Mouse (Mus musculus): ENCODE data around the gene Tmtc1. TPM values are rescaled to one million over a fixed set of nuclear protein-coding genes. Genes with fewer than 3 reads are reported as not detected.

Tmtc1 gene
- polyA plus RNA-seq, 1 experiment from 2014 or later, result 2.2 TPM

DNA sequence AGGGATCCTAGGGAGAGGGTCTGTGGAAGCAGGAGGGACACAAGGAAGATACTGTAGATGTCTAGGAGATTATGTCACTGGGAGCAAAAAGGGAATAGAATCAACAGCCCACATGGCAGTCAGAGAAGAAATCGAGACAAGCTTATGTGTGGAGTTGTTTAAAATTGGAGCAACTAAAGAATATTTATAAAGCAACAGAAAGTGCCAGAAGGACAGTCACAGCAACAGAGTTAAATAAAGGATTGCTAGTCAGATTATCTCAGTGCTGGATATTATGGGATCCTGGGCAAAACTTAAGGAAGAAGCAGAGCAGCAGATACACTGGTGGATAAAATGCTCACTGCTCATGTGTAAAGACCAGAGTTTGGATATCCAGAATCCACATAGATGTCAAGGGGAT lies 167.8 kb downstream of the Tmtc1 start:
- WGBS, result 75% methylated on average over 1 of the region's 1 CpGs
- Histone ChIP-seq H3K36me3 (ENCODE audit: insufficient read depth, low read length) (no peaks in the 10 kb centered on the region), H3K9ac (replicated peaks; ENCODE audit: low read depth) (no peak overlapping the region), H3K27me3 (replicated peaks; ENCODE audit: insufficient read depth, low read length) (no peaks in the 10 kb centered on the region), H3K4me1 (ENCODE audit: insufficient read depth, low read depth, low read length) (no peaks in the 10 kb centered on the region), H3K9me3 (ENCODE audit: low read length) (no peaks in the 10 kb centered on the region), H3K4me2 (replicated peaks; ENCODE audit: low read depth, low read length) (no peak overlapping the region), H3K4me3 (ENCODE audit: low read depth, low read length) (no peak overlapping the region), H3K27ac (ENCODE audit: low read length) (no peak overlapping the region)
- ATAC-seq (no peak), DNase-seq (ENCODE audit: low spot score) (no peak)
- no peak for TF ChIP-seq EP300 (IDR thresholded peaks at IDR 0.05)
- no peak for TF ChIP-seq CTCF (IDR thresholded peaks at IDR 0.05)

DNA sequence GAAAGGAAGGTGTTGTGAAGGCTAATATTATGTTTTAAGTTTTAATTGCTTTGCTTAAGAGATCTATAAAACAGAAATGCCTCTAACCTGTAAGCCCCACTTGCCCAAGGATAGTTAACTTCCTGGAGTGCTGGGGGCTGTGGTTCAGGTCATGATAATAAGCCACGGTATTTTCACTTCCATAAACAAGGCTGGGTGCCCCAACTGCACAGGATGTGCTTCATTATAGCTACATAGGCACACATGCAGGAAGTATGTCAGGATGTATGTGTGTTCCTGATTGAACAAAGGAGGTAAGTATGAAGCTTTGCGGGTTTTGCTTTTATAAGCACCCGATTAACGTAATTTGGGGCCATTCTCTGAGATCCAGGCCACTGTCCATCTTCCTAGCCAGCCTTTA lies 169.1 kb downstream of the Tmtc1 start:
- H3K9ac ChIP-seq (replicated peaks; ENCODE audit: low read depth), result no peak overlapping the region
- no peak overlapping the region for H3K27ac ChIP-seq (ENCODE audit: low read length)
- H3K27me3 ChIP-seq (replicated peaks; ENCODE audit: insufficient read depth, low read length), result no peaks in the 10 kb centered on the region
- no peak overlapping the region for H3K4me3 ChIP-seq (ENCODE audit: low read depth, low read length)
- DNase-seq (ENCODE audit: low spot score) (no peak), ATAC-seq (no peak)
- H3K9me3 ChIP-seq (ENCODE audit: low read length), result no peaks in the 10 kb centered on the region
- 73% methylated on average over 4 of the region's 4 CpGs for WGBS
- TF ChIP-seq CTCF (IDR thresholded peaks at IDR 0.05) (no peak), EP300 (IDR thresholded peaks at IDR 0.05) (no peak)
- H3K36me3 ChIP-seq (ENCODE audit: insufficient read depth, low read length), result no peaks in the 10 kb centered on the region
- H3K4me2 ChIP-seq (replicated peaks; ENCODE audit: low read depth, low read length), result no peak overlapping the region
- no peaks in the 10 kb centered on the region for H3K4me1 ChIP-seq (ENCODE audit: insufficient read depth, low read depth, low read length)

DNA sequence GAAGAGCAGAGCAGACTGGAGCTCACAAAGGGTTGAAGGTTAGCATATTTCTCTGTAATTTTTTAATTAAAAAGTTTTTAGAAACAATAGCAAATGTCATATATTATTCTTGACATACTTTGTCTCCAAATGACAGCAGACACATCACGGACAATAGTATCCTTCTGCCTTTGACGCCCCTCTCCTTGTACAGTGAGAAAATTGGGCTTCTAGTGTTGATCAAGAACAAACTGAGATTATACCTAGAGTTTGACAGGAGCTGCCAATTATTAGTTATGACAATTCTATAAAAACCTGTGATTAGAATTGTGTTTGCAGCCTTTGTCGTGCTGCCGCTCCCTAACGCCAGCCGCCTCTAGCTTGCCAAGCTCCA lies 183.5 kb downstream of the Tmtc1 start:
- H3K4me1 ChIP-seq (ENCODE audit: insufficient read depth, low read depth, low read length), result no peaks in the 10 kb centered on the region
- ATAC-seq (no peak), DNase-seq (ENCODE audit: low spot score) (no peak)
- no peaks in the 10 kb centered on the region for H3K27me3 ChIP-seq (replicated peaks; ENCODE audit: insufficient read depth, low read length)
- no peak overlapping the region for H3K4me2 ChIP-seq (replicated peaks; ENCODE audit: low read depth, low read length)
- 86% methylated on average over 6 of the region's 6 CpGs for WGBS
- H3K9me3 ChIP-seq (ENCODE audit: low read length), result no peaks in the 10 kb centered on the region
- no peak overlapping the region for H3K4me3 ChIP-seq (ENCODE audit: low read depth, low read length)
- H3K9ac ChIP-seq (replicated peaks; ENCODE audit: low read depth), result no peak overlapping the region
- H3K27ac ChIP-seq (ENCODE audit: low read length), result no peak overlapping the region
- no peak for TF ChIP-seq CTCF (IDR thresholded peaks at IDR 0.05)
- no peak for TF ChIP-seq EP300 (IDR thresholded peaks at IDR 0.05)
- no peaks in the 10 kb centered on the region for H3K36me3 ChIP-seq (ENCODE audit: insufficient read depth, low read length)

- H3K9me3 ChIP-seq (ENCODE audit: low read length), result no peaks in the 10 kb centered on the region
- no peak overlapping the region for H3K4me3 ChIP-seq (ENCODE audit: low read depth, low read length)
- 44% methylated on average over 4 of the region's 4 CpGs for WGBS
- no peak for TF ChIP-seq CTCF (IDR thresholded peaks at IDR 0.05)
- no peak for TF ChIP-seq EP300 (IDR thresholded peaks at IDR 0.05)
- ATAC-seq (no peak), DNase-seq (ENCODE audit: low spot score) (no peak)
- no peak overlapping the region for H3K4me2 ChIP-seq (replicated peaks; ENCODE audit: low read depth, low read length)
- H3K27ac ChIP-seq (ENCODE audit: low read length), result no peak overlapping the region
- H3K36me3 ChIP-seq (ENCODE audit: insufficient read depth, low read length), result no peaks in the 10 kb centered on the region
- no peaks in the 10 kb centered on the region for H3K4me1 ChIP-seq (ENCODE audit: insufficient read depth, low read depth, low read length)
- no peaks in the 10 kb centered on the region for H3K27me3 ChIP-seq (replicated peaks; ENCODE audit: insufficient read depth, low read length)
- no peak overlapping the region for H3K9ac ChIP-seq (replicated peaks; ENCODE audit: low read depth)
Observed at GRCm38 (mm10) chr6:148259979-148260728, 184.0 kb downstream of the Tmtc1 start.

- 50% methylated on average over 8 of the region's 8 CpGs for WGBS
- DNase-seq (ENCODE audit: low spot score) (no peak), ATAC-seq (no peak)
- Histone ChIP-seq H3K27ac (ENCODE audit: low read length) (no peak overlapping the region), H3K9ac (replicated peaks; ENCODE audit: low read depth) (no peak overlapping the region), H3K4me2 (replicated peaks; ENCODE audit: low read depth, low read length) (no peak overlapping the region), H3K4me1 (ENCODE audit: insufficient read depth, low read depth, low read length) (no peaks in the 10 kb centered on the region), H3K27me3 (replicated peaks; ENCODE audit: insufficient read depth, low read length) (no peaks in the 10 kb centered on the region), H3K4me3 (ENCODE audit: low read depth, low read length) (no peak overlapping the region), H3K9me3 (ENCODE audit: low read length) (no peaks in the 10 kb centered on the region), H3K36me3 (ENCODE audit: insufficient read depth, low read length) (no peaks in the 10 kb centered on the region)
- TF ChIP-seq CTCF (IDR thresholded peaks at IDR 0.05) (no peak), EP300 (IDR thresholded peaks at IDR 0.05) (no peak)
Observed at GRCm38 (mm10) chr6:148259074-148259473, 185.1 kb downstream of the Tmtc1 start.

DNA sequence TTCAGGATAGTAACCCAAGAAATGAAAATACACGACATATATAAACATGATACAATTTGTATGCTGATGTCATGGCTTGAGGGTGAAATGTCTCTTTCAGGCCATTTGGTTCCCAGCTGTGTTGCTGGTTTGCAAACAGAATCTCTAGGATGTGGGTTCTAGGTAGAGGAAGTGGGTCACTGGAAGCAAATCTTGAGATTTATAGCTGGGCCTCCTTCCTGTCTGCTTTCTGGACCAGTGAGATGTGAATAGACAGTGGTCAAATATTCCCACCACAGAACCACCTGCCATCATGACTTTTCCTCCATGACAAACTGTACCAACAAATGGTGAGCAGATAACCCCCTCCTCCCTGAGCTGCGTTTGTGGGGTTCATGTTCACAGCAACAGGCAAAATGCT lies 186.4 kb downstream of the Tmtc1 start:
- no peak for DNase-seq (ENCODE audit: low spot score)
- Histone ChIP-seq H3K9me3 (ENCODE audit: low read length) (no peaks in the 10 kb centered on the region), H3K4me3 (ENCODE audit: low read depth, low read length) (no peak overlapping the region), H3K27ac (ENCODE audit: low read length) (no peak overlapping the region), H3K9ac (replicated peaks; ENCODE audit: low read depth) (no peak overlapping the region), H3K36me3 (ENCODE audit: insufficient read depth, low read length) (no peaks in the 10 kb centered on the region), H3K27me3 (replicated peaks; ENCODE audit: insufficient read depth, low read length) (no peaks in the 10 kb centered on the region), H3K4me2 (replicated peaks; ENCODE audit: low read depth, low read length) (no peak overlapping the region), H3K4me1 (ENCODE audit: insufficient read depth, low read depth, low read length) (no peaks in the 10 kb centered on the region)
- no peak for ATAC-seq
- no peak for TF ChIP-seq EP300 (IDR thresholded peaks at IDR 0.05)
- TF ChIP-seq CTCF (IDR thresholded peaks at IDR 0.05), result no peak
- WGBS, result 88% methylated on average over 2 of the region's 2 CpGs

GRCm38 (mm10) chr6:148256109-148256508 lies 188.1 kb downstream of the Tmtc1 start:
- WGBS, result 72% methylated on average over 3 of the region's 3 CpGs
- ATAC-seq, result no peak
- Histone ChIP-seq H3K9ac (replicated peaks; ENCODE audit: low read depth) (no peak overlapping the region), H3K4me2 (replicated peaks; ENCODE audit: low read depth, low read length) (no peak overlapping the region), H3K4me1 (ENCODE audit: insufficient read depth, low read depth, low read length) (no peaks in the 10 kb centered on the region), H3K4me3 (ENCODE audit: low read depth, low read length) (no peak overlapping the region), H3K9me3 (ENCODE audit: low read length) (no peaks in the 10 kb centered on the region), H3K27ac (ENCODE audit: low read length) (no peak overlapping the region), H3K36me3 (ENCODE audit: insufficient read depth, low read length) (no peaks in the 10 kb centered on the region), H3K27me3 (replicated peaks; ENCODE audit: insufficient read depth, low read length) (no peaks in the 10 kb centered on the region)
- DNase-seq (ENCODE audit: low spot score), result no peak
- TF ChIP-seq EP300 (IDR thresholded peaks at IDR 0.05) (no peak), CTCF (IDR thresholded peaks at IDR 0.05) (no peak)

Measured in lung, postnatal 0 days (tissue).